Mouse (Mus musculus) limb, embryonic 11.5 days (tissue): ENCODE results near the gene Lipe. TPM values are rescaled to one million over a fixed set of nuclear protein-coding genes. Genes with fewer than 3 reads are reported as not detected.

Experiments
- ATAC-seq: fragments of 200-750 bp; cut with Nextera tagmentation; 2 replicates; pipeline ENCODE4 v1.8.0; 2017; ENCODE audit warnings: low read depth; ENCODE audit not compliant: insufficient number of reproducible peaks, low FRiP score, low TSS enrichment
- DNase-seq: peaks from one replicate; pipeline ENCODE4 v3.0.0-alpha.2; 2015; ENCODE audit warnings: low spot score
- H3K27ac ChIP-seq: fragments of 300-500 bp; sonication (generic); replicated peaks from 2 replicates; pipeline ENCODE4 v1.5.1; 2014; ENCODE audit warnings: low read depth, mild to moderate bottlenecking, low read length
- H3K27me3 ChIP-seq: fragments of 300-500 bp; sonication (generic); 2 replicates; pipeline ENCODE4 v1.6.1; 2014; ENCODE audit warnings: mild to moderate bottlenecking, low read length, mixed read lengths; ENCODE audit not compliant: control insufficient read depth, insufficient read depth
- H3K36me3 ChIP-seq: fragments of 300-500 bp; sonication (generic); 2 replicates; pipeline ENCODE4 v1.6.1; 2014; ENCODE audit warnings: mild to moderate bottlenecking, low read length, moderate library complexity, mixed read lengths; ENCODE audit not compliant: control insufficient read depth, insufficient read depth
- H3K4me1 ChIP-seq: fragments of 300-500 bp; sonication (generic); 2 replicates; pipeline ENCODE4 v1.6.1; 2014; ENCODE audit warnings: low read length, mixed read lengths; ENCODE audit not compliant: control insufficient read depth, insufficient read depth
- H3K4me2 ChIP-seq: fragments of 300-500 bp; sonication (generic); 2 replicates; pipeline ENCODE4 v1.6.1; 2014; ENCODE audit warnings: low read depth, mild to moderate bottlenecking, moderate library complexity; ENCODE audit not compliant: severe bottlenecking
- H3K4me3 ChIP-seq: fragments of 300-500 bp; sonication (generic); 2 replicates; pipeline ENCODE4 v1.5.1; 2014; ENCODE audit warnings: low read depth, low read length
- H3K9ac ChIP-seq: fragments of 300-500 bp; sonication (generic); 2 replicates; pipeline ENCODE4 v1.6.1; 2014; ENCODE audit warnings: mild to moderate bottlenecking, low read length
- H3K9me3 ChIP-seq: fragments of 300-500 bp; sonication (generic); 2 replicates; pipeline ENCODE4 v1.6.1; 2016; ENCODE audit warnings: low read length; ENCODE audit not compliant: control insufficient read depth
- WGBS: fragments of 180-500 bp; shearing (Covaris S2); extraction: QIAGEN DNeasy Blood & Tissue Kit; methylation state at CpG from one replicate; pipeline ENCODE4 v1.1.7; 2014; 5-methylcytosine and 5-hydroxymethylcytosine counted together
- polyA plus RNA-seq: library from polyadenylated mRNA; unstranded; fragments of >200 nt; fragmentation: Nextera tagmentation; extraction: Ambion mirVana; gene quantifications from 2 replicates; pipeline ENCODE4 v1.2.1, GENCODE M21; 2014

Lipe gene
- polyA plus RNA-seq, 1 experiment from 2014 or later: 4.2 TPM

DNA sequence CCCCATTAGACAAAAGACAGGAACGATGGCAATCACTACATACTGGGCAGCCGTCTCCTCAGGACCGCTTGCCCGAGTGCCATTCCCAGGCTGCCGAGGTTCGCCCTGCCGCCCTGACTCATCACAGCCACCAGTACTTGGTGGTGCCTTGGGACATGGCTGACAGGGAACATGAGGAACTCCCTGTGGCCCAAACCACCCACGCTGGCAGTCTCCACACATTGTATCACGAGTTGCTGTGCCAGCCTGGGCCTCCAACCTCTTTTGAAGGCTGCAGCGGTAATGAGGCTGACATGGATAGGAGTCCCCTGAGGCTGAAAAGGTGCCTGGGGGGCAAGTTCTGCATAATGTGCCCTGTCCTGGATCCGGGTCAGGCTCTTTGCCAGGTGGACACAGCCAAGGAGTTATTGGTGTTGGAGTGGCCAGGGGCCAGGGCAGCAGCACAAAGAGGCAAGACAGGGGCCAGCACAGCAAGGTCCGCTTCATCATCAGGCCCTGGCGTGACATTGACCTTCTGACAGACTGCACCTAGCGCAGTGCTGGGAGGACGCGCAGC lies 23.9 kb upstream of the Lipe start:
- Histone ChIP-seq H3K4me3 (no peak overlapping the region), H3K36me3 (no peaks in the 10 kb centered on the region), H3K9ac (no peak overlapping the region), H3K9me3 (no peaks in the 10 kb centered on the region), H3K27me3 (no peaks in the 10 kb centered on the region; the same call in 1 of the 2 replicates), H3K4me1 (no peaks in the 10 kb centered on the region), H3K27ac (no peak overlapping the region), H3K4me2 (no peak overlapping the region)
- WGBS: 76% methylated on average over 15 of the region's 16 CpGs
- DNase-seq: no peak
- no peak for ATAC-seq

DNA sequence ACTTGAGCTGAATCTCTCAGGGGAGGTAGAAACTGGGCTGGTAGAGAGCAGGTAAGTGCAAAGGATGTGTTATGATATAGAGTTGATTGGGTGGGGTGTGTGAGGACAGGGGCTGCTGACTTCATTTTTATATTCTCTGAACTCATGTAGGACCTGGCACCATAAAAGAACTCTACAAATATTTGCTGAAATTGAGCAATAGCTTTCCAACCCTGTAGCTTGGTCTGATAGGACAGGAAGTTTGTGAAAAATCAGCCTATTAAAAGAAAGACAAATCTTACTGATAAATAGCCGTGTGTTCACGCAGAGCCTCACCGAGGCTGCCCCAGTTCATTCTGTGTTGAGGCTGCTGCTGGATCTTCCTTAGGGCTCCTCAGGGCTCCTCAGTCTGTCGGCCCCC lies 21.4 kb upstream of the Lipe start:
- H3K4me3 ChIP-seq: no peak overlapping the region
- H3K9me3 ChIP-seq: no peaks in the 10 kb centered on the region
- H3K4me2 ChIP-seq: no peak overlapping the region
- no peaks in the 10 kb centered on the region for H3K4me1 ChIP-seq
- WGBS: 86% methylated on average over 4 of the region's 4 CpGs
- no peaks in the 10 kb centered on the region; the same call in 1 of the 2 replicates for H3K27me3 ChIP-seq
- no peak overlapping the region for H3K27ac ChIP-seq
- ATAC-seq (no peak), DNase-seq (no peak)
- H3K9ac ChIP-seq: no peak overlapping the region
- no peaks in the 10 kb centered on the region for H3K36me3 ChIP-seq

DNA sequence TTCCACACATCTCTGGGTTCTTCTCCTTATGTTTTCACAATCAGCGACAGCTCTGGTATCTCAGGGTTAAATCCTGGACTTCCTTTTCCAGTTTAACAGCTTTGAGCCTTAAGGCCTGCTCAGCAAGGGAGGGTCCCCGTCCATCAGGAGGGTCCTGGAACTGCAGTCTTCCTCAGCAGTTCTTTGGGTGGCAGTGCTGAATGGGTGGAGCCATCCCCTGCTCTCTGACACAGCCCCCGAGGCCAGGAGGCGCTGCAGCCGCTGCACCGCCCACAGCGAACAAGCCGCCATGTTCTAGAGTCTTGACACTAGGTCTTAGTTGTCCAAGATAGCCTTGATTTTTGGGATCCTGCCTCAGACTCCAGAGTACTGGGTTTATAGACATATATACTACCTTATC lies 21.0 kb upstream of the Lipe start:
- Histone ChIP-seq H3K4me2 (no peak overlapping the region), H3K9me3 (no peaks in the 10 kb centered on the region), H3K4me3 (no peak overlapping the region), H3K36me3 (no peaks in the 10 kb centered on the region), H3K9ac (no peak overlapping the region), H3K27ac (no peak overlapping the region), H3K27me3 (no peaks in the 10 kb centered on the region; the same call in 1 of the 2 replicates), H3K4me1 (no peaks in the 10 kb centered on the region)
- no peak for ATAC-seq
- DNase-seq: no peak
- 84% methylated on average over 8 of the region's 8 CpGs for WGBS

DNA sequence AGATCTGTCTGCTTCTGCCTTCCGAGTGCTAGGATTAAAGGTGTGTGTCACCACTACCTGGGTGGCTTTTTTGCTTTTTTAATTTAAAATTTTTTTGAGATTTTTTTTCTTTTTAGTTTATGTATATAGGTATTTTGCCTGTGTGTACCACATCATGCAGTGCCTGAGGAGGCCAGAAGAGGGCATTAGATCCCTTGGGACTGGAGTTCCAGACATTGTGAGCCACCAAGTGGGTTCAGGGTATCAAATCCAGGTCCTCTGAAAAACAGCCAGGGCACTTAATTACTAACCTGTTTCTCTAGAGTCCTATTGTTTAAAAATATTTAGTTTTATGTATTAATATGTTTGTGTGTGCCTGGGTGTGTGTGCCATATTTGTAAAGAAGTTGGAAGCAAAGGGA lies 19.1 kb upstream of the Lipe start:
- Histone ChIP-seq H3K4me1 (no peaks in the 10 kb centered on the region), H3K27me3 (no peaks in the 10 kb centered on the region; the same call in 1 of the 2 replicates), H3K36me3 (no peaks in the 10 kb centered on the region), H3K27ac (no peak overlapping the region), H3K9ac (no peak overlapping the region), H3K9me3 (no peaks in the 10 kb centered on the region), H3K4me3 (no peak overlapping the region), H3K4me2 (no peak overlapping the region)
- 74% methylated on average over 1 of the region's 1 CpGs for WGBS
- peak; percentile 53 for DNase-seq
- no peak for ATAC-seq

DNA sequence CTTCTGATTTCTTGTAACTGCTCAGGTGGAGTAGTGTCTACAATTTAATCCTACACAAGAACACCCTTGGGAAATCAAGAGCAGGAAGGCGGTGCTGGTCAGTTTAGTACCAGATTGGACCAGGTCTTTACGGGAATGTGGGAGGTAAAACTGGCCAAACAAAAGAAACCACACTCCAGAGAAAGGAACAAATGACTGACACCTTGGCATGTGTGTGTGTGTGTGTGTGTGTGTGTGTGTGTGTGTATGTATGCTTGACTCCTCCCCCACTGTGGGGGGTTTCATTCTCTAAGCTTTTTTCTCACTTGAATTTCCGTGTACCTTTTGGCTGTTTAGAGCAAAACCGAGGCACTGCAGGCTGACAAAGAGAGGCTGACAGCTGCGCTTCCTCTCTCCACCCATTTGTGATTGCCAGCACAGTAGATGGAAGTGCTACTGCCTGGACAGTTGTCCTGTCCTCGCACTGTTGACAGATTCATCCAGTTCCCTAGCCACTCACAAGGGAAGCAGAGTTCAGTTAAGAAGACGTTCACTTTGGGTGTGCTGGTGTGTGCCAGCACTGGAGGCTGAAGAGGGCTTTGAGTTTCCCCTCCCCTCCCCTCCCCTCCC lies 14.4 kb upstream of the Lipe start, which contains the start of gene Cxcl17:
Cxcl17 (minus strand) TSS at position 54 of the 609 bp plus-strand sequence.
- H3K4me3 ChIP-seq: no peak within 1 kb of the TSS
- no peak for DNase-seq
- 55% methylated on average over 7 of the region's 7 CpGs for WGBS
- no peaks in the 10 kb centered on the region for H3K9me3 ChIP-seq
- H3K27me3 ChIP-seq: no peaks in the 10 kb centered on the region
- no peak within 1 kb of the TSS for H3K4me2 ChIP-seq
- H3K4me1 ChIP-seq: no peaks in the 10 kb centered on the region
- H3K36me3 ChIP-seq: no peaks in the 10 kb centered on the region
- no peak within 1 kb of the TSS for H3K9ac ChIP-seq
- ATAC-seq: no peak
- no peak within 1 kb of the TSS for H3K27ac ChIP-seq

DNA sequence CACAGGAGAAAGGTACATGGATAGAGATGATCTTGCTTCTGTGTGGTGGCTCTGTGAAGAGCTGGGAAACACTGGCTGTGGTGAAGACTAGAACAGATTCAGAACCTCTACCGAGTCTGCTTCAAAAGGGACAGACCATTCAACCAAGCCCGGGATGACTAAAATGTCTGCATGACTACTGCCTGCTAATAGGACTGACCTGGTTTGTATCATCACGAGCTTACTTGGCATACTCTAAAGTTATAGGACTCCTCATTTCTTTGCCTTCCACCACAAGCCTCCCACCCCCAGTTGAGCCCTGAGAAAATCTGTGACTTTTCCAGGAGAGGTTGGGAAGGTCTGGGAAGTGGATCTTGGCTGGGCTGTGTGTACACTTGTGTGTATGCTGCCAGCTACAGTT lies 13.4 kb upstream of the Lipe start:
- H3K4me3 ChIP-seq: no peak overlapping the region
- H3K9ac ChIP-seq: no peak overlapping the region
- no peaks in the 10 kb centered on the region for H3K36me3 ChIP-seq
- no peaks in the 10 kb centered on the region for H3K27me3 ChIP-seq
- DNase-seq: no peak
- H3K27ac ChIP-seq: no peak overlapping the region
- no peaks in the 10 kb centered on the region for H3K4me1 ChIP-seq
- ATAC-seq: no peak
- H3K4me2 ChIP-seq: no peak overlapping the region
- H3K9me3 ChIP-seq: no peaks in the 10 kb centered on the region
- WGBS: 83% methylated on average over 3 of the region's 3 CpGs

DNA sequence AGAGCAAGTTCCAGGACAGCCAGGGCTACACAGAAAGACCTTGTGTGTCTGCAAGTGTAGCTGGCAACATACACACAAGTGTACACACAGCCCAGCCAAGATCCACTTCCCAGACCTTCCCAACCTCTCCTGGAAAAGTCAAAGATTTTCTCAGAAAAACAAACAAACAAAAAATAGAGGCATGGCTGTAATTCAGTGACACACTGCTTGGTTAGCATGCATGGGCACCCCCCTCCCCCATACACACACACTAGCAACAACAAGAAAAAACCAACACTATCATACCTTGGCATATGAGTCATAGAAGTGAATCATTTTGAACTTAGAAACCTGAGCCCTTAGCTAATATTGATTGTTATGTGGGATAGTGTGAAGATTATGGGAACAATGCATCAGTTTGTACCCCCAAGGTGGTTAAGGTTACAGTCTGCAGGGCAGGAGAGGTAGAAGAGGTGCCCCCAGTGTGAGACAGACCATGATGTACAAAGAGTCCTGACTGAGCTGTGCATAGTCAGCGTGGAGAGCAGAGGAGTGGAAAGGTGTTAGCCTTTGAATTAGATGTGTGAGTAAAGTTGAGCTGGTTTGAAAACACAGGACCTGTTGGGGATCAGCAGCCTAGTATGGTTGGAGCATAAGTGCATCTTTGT lies 12.6 kb upstream of the Lipe start:
- no peaks in the 10 kb centered on the region for H3K27me3 ChIP-seq
- H3K4me3 ChIP-seq: no peak overlapping the region
- no peak for DNase-seq
- H3K4me1 ChIP-seq: no peaks in the 10 kb centered on the region
- no peaks in the 10 kb centered on the region for H3K36me3 ChIP-seq
- no peaks in the 10 kb centered on the region for H3K9me3 ChIP-seq
- no peak overlapping the region for H3K4me2 ChIP-seq
- no peak overlapping the region for H3K9ac ChIP-seq
- WGBS: 79% methylated on average over 1 of the region's 1 CpGs
- no peak for ATAC-seq
- H3K27ac ChIP-seq: no peak overlapping the region

DNA sequence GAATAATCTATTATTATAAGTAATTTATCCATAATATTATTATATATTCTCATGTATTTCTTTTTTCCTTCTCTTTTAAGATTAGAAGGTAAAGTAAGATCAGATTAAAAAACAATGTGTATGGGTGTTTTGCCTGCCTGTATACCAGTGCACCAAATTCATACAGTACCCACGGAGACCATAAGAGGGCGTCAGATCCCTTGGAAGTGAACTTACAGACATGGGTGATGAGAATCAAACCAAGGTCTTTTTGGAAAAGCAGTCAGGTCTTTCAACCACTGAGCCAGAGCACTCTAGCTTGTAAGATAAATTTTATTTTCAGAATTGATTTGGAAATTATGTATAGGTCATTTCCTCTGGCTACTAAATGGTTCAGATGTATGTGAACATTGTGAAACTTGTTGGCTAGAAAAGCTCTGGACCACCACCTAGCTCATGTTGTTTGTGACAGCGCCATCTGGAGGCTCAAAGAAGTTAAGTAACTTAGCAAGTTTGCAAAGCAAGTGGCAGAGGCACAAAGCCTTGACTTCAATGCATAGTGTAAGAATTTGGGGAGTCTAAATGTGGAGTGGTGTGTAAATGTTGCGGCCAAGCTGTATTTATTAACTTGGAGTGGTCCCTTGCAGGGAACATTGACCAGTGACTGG lies 10.7 kb upstream of the Lipe start:
- ATAC-seq (no peak), DNase-seq (peak; percentile 35)
- 50% methylated on average over 4 of the region's 4 CpGs for WGBS
- Histone ChIP-seq H3K4me2 (no peak overlapping the region), H3K36me3 (no peaks in the 10 kb centered on the region), H3K4me1 (no peaks in the 10 kb centered on the region), H3K27me3 (no peaks in the 10 kb centered on the region), H3K27ac (no peak overlapping the region), H3K9ac (no peak overlapping the region), H3K4me3 (no peak overlapping the region), H3K9me3 (no peaks in the 10 kb centered on the region)
